Mouse (Mus musculus) ES-Bruce4 (cell line): Measurements from ENCODE around the gene 4930568D16Rik.

ENCODE experiments used
- CTCF ChIP-seq: IDR thresholded peaks from one replicate; pipeline ENCODE4 v1.8.1; 2011; ENCODE audit warnings: low read depth, low read length
- POLR2A ChIP-seq: IDR thresholded peaks from one replicate; pipeline ENCODE4 v1.8.1; 2011; ENCODE audit warnings: low read length; ENCODE audit not compliant: insufficient read depth

DNA sequence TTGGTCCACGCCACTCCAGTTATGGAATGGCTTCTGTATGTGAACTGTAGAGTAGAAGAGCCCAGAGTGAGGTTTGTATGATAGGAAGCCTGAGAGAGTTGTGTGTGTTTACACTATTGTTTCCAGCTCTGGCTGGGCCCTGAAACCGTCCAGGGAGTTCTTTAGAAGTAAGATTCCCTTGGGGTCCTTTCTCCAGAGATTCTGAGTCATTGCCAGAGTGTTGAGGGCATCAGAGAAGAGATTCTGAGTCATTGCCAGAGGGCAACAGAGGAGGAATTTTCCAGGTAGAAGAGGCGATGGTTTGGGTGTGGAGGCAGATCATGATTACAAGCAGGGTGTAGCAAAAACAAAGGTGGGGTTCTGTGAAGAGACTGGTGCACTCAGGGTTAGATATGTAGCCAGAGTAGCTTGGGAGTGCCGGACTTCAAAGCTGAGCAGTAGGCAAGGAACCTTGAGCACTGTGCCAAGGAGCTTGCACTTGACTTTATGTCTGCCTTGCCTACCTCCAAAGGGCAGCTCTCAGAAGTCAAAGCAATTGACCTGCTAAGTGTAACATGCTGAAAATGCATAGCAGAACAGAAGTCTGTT, 57.5 kb downstream of the 4930568D16Rik start:
- TF ChIP-seq POLR2A (no peak), CTCF (no peak)
